Comparison of ENCODE assay signal across 17 mouse cellular contexts in genomic region chr1:193672681-193673080, GRCm38 (mm10).
DNase-seq lines count a peak whose midpoint lies in the region; ATAC-seq lines count a peak whose summit lies in the region.
"Had no signal": no experiment of that assay in that cellular context is flagged by ENCODE, and none has a peak within 500 bp of the region (broad histone marks: within the 10 kb centered on the region; RNA-seq: fewer than 3 reads in every experiment).

No protein-coding gene starts in this region.

- no peak for DNase-seq in cerebellum, postnatal 25 days
- DNase-seq in hindbrain, embryonic 10.5 days (ENCODE audit: low spot score), result no peak
- no peak for DNase-seq in urinary bladder, postnatal 25 days (ENCODE audit: low spot score)
- DNase-seq: adrenal gland, adult 8-10 months; gastrocnemius, postnatal 25 days had no signal

- no peak overlapping the region for H3K4me2 ChIP-seq in hindbrain, embryonic 12.5 days (replicated peaks)
- H3K4me2 ChIP-seq in neural tube, embryonic 13.5 days, result no peak overlapping the region
- no peak overlapping the region for H3K4me2 ChIP-seq in neural tube, embryonic 15.5 days
- H3K4me2 ChIP-seq: heart, embryonic 12.5 days; midbrain, embryonic 15.5 days; stomach, embryonic 15.5 days had no signal

- no peaks in the 10 kb centered on the region for H3K9me3 ChIP-seq in hindbrain, embryonic 12.5 days (replicated peaks)
- peaks cover 4% of the 10 kb centered on the region; the same call in 1 of the 2 replicates for H3K9me3 ChIP-seq in hindbrain, embryonic 10.5 days
- 0 out of 2 replicates have a peak, but pooled peaks cover 5% of the 10 kb centered on the region for H3K9me3 ChIP-seq in neural tube, embryonic 13.5 days
- H3K9me3 ChIP-seq in neural tube, embryonic 15.5 days (replicated peaks), result no peaks in the 10 kb centered on the region
- H3K9me3 ChIP-seq: heart, embryonic 12.5 days; midbrain, embryonic 15.5 days; stomach, embryonic 15.5 days had no signal

- H3K4me3 ChIP-seq in hindbrain, embryonic 12.5 days, result no peak overlapping the region
- H3K4me3 ChIP-seq in hindbrain, embryonic 10.5 days, result no peak overlapping the region
- H3K4me3 ChIP-seq in neural tube, embryonic 13.5 days, result no peak overlapping the region
- H3K4me3 ChIP-seq in neural tube, embryonic 15.5 days (replicated peaks), result no peak overlapping the region
- H3K4me3 ChIP-seq: heart, embryonic 12.5 days; left cerebral cortex, adult 2 months; midbrain, embryonic 15.5 days; myocyte; stomach, embryonic 15.5 days had no signal

- no peak overlapping the region for H3K9ac ChIP-seq in hindbrain, embryonic 12.5 days
- no peak overlapping the region for H3K9ac ChIP-seq in neural tube, embryonic 13.5 days
- H3K9ac ChIP-seq in neural tube, embryonic 15.5 days (replicated peaks), result no peak overlapping the region
- H3K9ac ChIP-seq: heart, embryonic 12.5 days; liver, postnatal 0 days; midbrain, embryonic 15.5 days; stomach, embryonic 15.5 days had no signal

- no peaks in the 10 kb centered on the region for H3K27me3 ChIP-seq in hindbrain, embryonic 12.5 days
- H3K27me3 ChIP-seq in hindbrain, embryonic 10.5 days (ENCODE audit: insufficient read depth, poor library complexity, severe bottlenecking), result 0 out of 2 replicates have a peak, but pooled peaks cover under 1% of the 10 kb centered on the region
- no peaks in the 10 kb centered on the region for H3K27me3 ChIP-seq in neural tube, embryonic 13.5 days
- no peaks in the 10 kb centered on the region for H3K27me3 ChIP-seq in neural tube, embryonic 15.5 days (replicated peaks)
- H3K27me3 ChIP-seq: midbrain, embryonic 15.5 days; stomach, embryonic 15.5 days had no signal

- 78% methylated on average over 3 of the region's 3 CpGs for WGBS in hindbrain, embryonic 12.5 days
- 76% methylated on average over 3 of the region's 3 CpGs for WGBS in hindbrain, embryonic 10.5 days
- 81% methylated on average over 3 of the region's 3 CpGs for WGBS in neural tube, embryonic 13.5 days
- WGBS in neural tube, embryonic 15.5 days, result 72% methylated on average over 3 of the region's 3 CpGs

- peak; percentile 50; the same call in 1 of the 2 replicates for ATAC-seq in cerebellum, adult (ENCODE audit: insufficient number of reproducible peaks, low FRiP score, low TSS enrichment)
- no peak for ATAC-seq in hindbrain, embryonic 12.5 days (ENCODE audit: low FRiP score)
- ATAC-seq in neural tube, embryonic 13.5 days (ENCODE audit: low read depth), result no peak
- no peak for ATAC-seq in neural tube, embryonic 15.5 days (ENCODE audit: low FRiP score)
- no peak for ATAC-seq in granulocyte monocyte progenitor cell, adult 5-6 weeks (replicated peaks; ENCODE audit: poor library complexity, severe bottlenecking)
- ATAC-seq: Patski had no signal

- H3K36me3 ChIP-seq in hindbrain, embryonic 12.5 days, result no peaks in the 10 kb centered on the region
- no peaks in the 10 kb centered on the region for H3K36me3 ChIP-seq in hindbrain, embryonic 10.5 days
- no peaks in the 10 kb centered on the region for H3K36me3 ChIP-seq in neural tube, embryonic 13.5 days
- no peaks in the 10 kb centered on the region for H3K36me3 ChIP-seq in neural tube, embryonic 15.5 days
- H3K36me3 ChIP-seq: heart, embryonic 12.5 days; midbrain, embryonic 15.5 days; stomach, embryonic 15.5 days had no signal

- H3K27ac ChIP-seq in hindbrain, embryonic 12.5 days, result 0 out of 2 replicates have a peak overlapping the region, but pooled peaks have one; percentile 17
- H3K27ac ChIP-seq in hindbrain, embryonic 10.5 days, result no peak overlapping the region
- peak overlapping the region; percentile 55 for H3K27ac ChIP-seq in neural tube, embryonic 13.5 days (replicated peaks)
- no peak overlapping the region for H3K27ac ChIP-seq in neural tube, embryonic 15.5 days (replicated peaks)
- H3K27ac ChIP-seq: left cerebral cortex, adult 2 months; midbrain, embryonic 15.5 days; stomach, embryonic 15.5 days had no signal

- H3K4me1 ChIP-seq in hindbrain, embryonic 12.5 days, result 0 out of 2 replicates have a peak, but pooled peaks cover 7% of the 10 kb centered on the region
- 0 out of 2 replicates have a peak, but pooled peaks cover 8% of the 10 kb centered on the region for H3K4me1 ChIP-seq in hindbrain, embryonic 10.5 days (replicated peaks)
- peaks cover 32% of the 10 kb centered on the region for H3K4me1 ChIP-seq in neural tube, embryonic 13.5 days (replicated peaks)
- peaks cover 18% of the 10 kb centered on the region for H3K4me1 ChIP-seq in neural tube, embryonic 15.5 days
- H3K4me1 ChIP-seq: stomach, embryonic 15.5 days had no signal

Comparison
In these comparisons a context has a peak if more than half of its experiments do, and no peak if none do; other contexts are left out.
1. H3K27ac ChIP-seq: peak in hindbrain, embryonic 12.5 days (single experiment) and neural tube, embryonic 13.5 days (single experiment); none in hindbrain, embryonic 10.5 days (single experiment) and neural tube, embryonic 15.5 days (single experiment).